Mouse (Mus musculus) myocyte (in vitro differentiated cells): ENCODE measurements at regions not wholly inside any gene's neighbourhood (a gene's known extent, or its start where the extent isn't known, plus 50 kb on each side); places are given as distances from the start of the nearest gene placed in this dataset.

Source experiments
- H3K27me3 ChIP-seq: one replicate; pipeline ENCODE4 v1.6.1; 2011; ENCODE audit not compliant: control insufficient read depth, insufficient read depth, insufficient read length
- H3K36me3 ChIP-seq: one replicate; pipeline ENCODE4 v1.6.1; 2011; ENCODE audit not compliant: control insufficient read depth, insufficient read depth
- H3K4me2 ChIP-seq: one replicate; pipeline ENCODE4 v1.6.1; 2011; ENCODE audit warnings: low read depth, control low read depth
- H3K4me3 ChIP-seq: one replicate; pipeline ENCODE4 v1.5.1; 2011; ENCODE audit warnings: mild to moderate bottlenecking, control low read depth, moderate library complexity
- H3K79me2 ChIP-seq: one replicate; pipeline ENCODE4 v1.6.1; 2011; ENCODE audit not compliant: control insufficient read depth, insufficient read depth
- H3ac ChIP-seq: one replicate; pipeline ENCODE4 v1.6.1; 2011; ENCODE audit not compliant: control insufficient read depth, insufficient read length
- CEBPB ChIP-seq: IDR thresholded peaks from 2 replicates; pipeline ENCODE4 v1.6.1; 2011; ENCODE audit warnings: mild to moderate bottlenecking, moderate library complexity; ENCODE audit not compliant: poor library complexity, insufficient read depth, severe bottlenecking
- E2F4 ChIP-seq: IDR thresholded peaks from one replicate; pipeline ENCODE4 v1.6.1; 2011; ENCODE audit warnings: mild to moderate bottlenecking, control low read depth, moderate library complexity; ENCODE audit not compliant: insufficient read depth
- MAX ChIP-seq: IDR thresholded peaks from one replicate; pipeline ENCODE4 v1.6.1; 2011; ENCODE audit warnings: low read depth, mild to moderate bottlenecking, control low read depth
- MYOD1 ChIP-seq, 3 experiments: IDR thresholded peaks; one replicate each; pipeline ENCODE4 v1.6.1; 2011; ENCODE audit warnings: control low read depth in 2 of 3, low read depth in 2 of 3, mild to moderate bottlenecking in 2 of 3, moderate library complexity in 1 of 3; ENCODE audit not compliant: insufficient read length in 2 of 3, control insufficient read depth in 1 of 3
- MYOG ChIP-seq, 3 experiments: IDR thresholded peaks; one replicate each; pipeline ENCODE4 v1.6.1; 2011; ENCODE audit warnings: control low read depth in 2 of 3, low read depth in 2 of 3, mild to moderate bottlenecking in 2 of 3; ENCODE audit not compliant: insufficient read length in 2 of 3, control insufficient read depth in 1 of 3, insufficient read depth in 1 of 3
- POLR2A ChIP-seq: IDR thresholded peaks from one replicate; pipeline ENCODE4 v1.6.1; 2011; ENCODE audit warnings: low read depth, mild to moderate bottlenecking, control low read depth, moderate library complexity; ENCODE audit not compliant: insufficient read length
- POLR2AphosphoS2 ChIP-seq: IDR thresholded peaks from one replicate; pipeline ENCODE4 v1.6.1; 2011; ENCODE audit warnings: low read depth, control low read depth; ENCODE audit not compliant: insufficient read length
- REST ChIP-seq: IDR thresholded peaks from one replicate; pipeline ENCODE4 v1.6.1; 2011; ENCODE audit warnings: mild to moderate bottlenecking, control low read depth, moderate library complexity; ENCODE audit not compliant: insufficient read depth, insufficient read length
- SRF ChIP-seq: IDR thresholded peaks from one replicate; pipeline ENCODE4 v1.6.1; 2011; ENCODE audit warnings: low read depth; ENCODE audit not compliant: control insufficient read depth, insufficient read length
- TCF12 ChIP-seq: IDR thresholded peaks from one replicate; pipeline ENCODE4 v1.6.1; 2011; ENCODE audit warnings: mild to moderate bottlenecking, control low read depth; ENCODE audit not compliant: poor library complexity, insufficient read depth, severe bottlenecking
- TCF3 ChIP-seq: IDR thresholded peaks from one replicate; pipeline ENCODE4 v1.6.1; 2011; ENCODE audit warnings: low read depth, control low read depth; ENCODE audit not compliant: insufficient read length
- USF1 ChIP-seq: IDR thresholded peaks from one replicate; pipeline ENCODE4 v1.6.1; 2011; ENCODE audit warnings: low read depth, mild to moderate bottlenecking, control low read depth, moderate library complexity

- no peak overlapping the region for H3K4me2 ChIP-seq
- no peak overlapping the region for H3K4me3 ChIP-seq
- TF ChIP-seq SRF (no peak), TCF3 (no peak), REST (no peak), MAX (no peak)
- no peaks in the 10 kb centered on the region for H3K27me3 ChIP-seq
- no peak overlapping the region for H3ac ChIP-seq
- no peaks in the 10 kb centered on the region for H3K79me2 ChIP-seq
- no peaks in the 10 kb centered on the region for H3K36me3 ChIP-seq
These were observed 358.6 kb upstream of the Hand2 start for GRCm38 (mm10) chr8:56962186-56962585.

DNA sequence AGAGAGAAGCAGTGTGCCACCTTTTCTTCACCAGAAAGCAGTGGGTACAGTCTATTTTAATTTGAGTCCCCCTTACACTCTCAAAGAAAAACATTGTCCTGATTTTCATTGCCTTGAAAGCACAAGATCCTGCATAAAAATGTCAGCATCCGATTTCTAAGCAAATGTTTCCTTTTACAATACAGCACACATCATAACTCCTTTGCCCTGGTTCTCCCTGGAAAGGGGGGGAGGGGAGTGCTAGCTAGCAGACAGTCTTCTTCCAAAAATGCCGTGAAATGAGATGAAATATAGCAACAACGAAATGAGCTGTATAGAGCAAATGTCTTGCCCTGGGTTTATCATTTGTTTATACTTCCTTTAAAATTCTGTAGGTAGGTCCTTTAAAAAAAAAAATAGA lies 350.5 kb upstream of the Hand2 start:
- no peaks in the 10 kb centered on the region for H3K79me2 ChIP-seq
- no peak overlapping the region for H3K4me2 ChIP-seq
- no peaks in the 10 kb centered on the region for H3K36me3 ChIP-seq
- H3ac ChIP-seq, result no peak overlapping the region
- no peaks in the 10 kb centered on the region for H3K27me3 ChIP-seq
- no peak for TF ChIP-seq TCF3
- no peak for TF ChIP-seq USF1
- TF ChIP-seq POLR2A, result no peak
- TF ChIP-seq POLR2AphosphoS2, result no peak
- TF ChIP-seq CEBPB, result no peak
- TF ChIP-seq MAX, result no peak
- TF ChIP-seq E2F4, result no peak
- TF ChIP-seq REST, result no peak
- no peak for TF ChIP-seq MYOD1 (IDR thresholded peaks at IDR 0.05; ENCODE audit: control insufficient read depth in 1 of 3, insufficient read length in 2 of 3, low read depth in 2 of 3)
- TF ChIP-seq SRF, result no peak
- no peak for TF ChIP-seq TCF12
- TF ChIP-seq MYOG (IDR thresholded peaks at IDR 0.05; ENCODE audit: control insufficient read depth in 1 of 3, insufficient read depth in 1 of 3, insufficient read length in 2 of 3, low read depth in 2 of 3), result no peak
- no peak overlapping the region for H3K4me3 ChIP-seq

DNA sequence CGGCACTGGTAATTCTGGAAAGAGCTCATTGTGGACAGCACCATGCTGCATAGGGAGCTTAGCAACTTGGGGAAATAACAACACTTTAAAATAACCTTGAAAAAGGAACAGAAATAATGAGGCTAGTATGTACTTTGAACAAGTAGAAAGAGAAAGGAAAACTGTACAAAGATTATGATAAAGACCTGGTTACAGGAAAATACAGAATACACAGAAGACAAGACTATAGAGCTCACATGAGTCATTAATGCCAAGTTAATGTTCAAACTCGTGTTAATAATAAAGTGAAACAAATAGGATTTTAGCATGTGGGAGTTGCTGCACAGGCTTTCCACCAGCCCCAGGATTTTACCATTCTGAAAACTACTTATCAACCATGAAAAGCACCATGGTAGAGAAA lies 341.8 kb upstream of the Hand2 start:
- Histone ChIP-seq H3K4me3 (no peak overlapping the region), H3K79me2 (no peaks in the 10 kb centered on the region), H3ac (no peak overlapping the region), H3K27me3 (no peaks in the 10 kb centered on the region), H3K4me2 (no peak overlapping the region), H3K36me3 (no peaks in the 10 kb centered on the region)
- TF ChIP-seq USF1 (no peak), CEBPB (no peak), TCF3 (no peak), MYOD1 (IDR thresholded peaks at IDR 0.05; ENCODE audit: control insufficient read depth in 1 of 3, insufficient read length in 2 of 3, low read depth in 2 of 3) (no peak), MYOG (IDR thresholded peaks at IDR 0.05; ENCODE audit: control insufficient read depth in 1 of 3, insufficient read depth in 1 of 3, insufficient read length in 2 of 3, low read depth in 2 of 3) (no peak), MAX (no peak), SRF (no peak), POLR2AphosphoS2 (no peak), TCF12 (no peak), REST (no peak), E2F4 (no peak), POLR2A (no peak)

DNA sequence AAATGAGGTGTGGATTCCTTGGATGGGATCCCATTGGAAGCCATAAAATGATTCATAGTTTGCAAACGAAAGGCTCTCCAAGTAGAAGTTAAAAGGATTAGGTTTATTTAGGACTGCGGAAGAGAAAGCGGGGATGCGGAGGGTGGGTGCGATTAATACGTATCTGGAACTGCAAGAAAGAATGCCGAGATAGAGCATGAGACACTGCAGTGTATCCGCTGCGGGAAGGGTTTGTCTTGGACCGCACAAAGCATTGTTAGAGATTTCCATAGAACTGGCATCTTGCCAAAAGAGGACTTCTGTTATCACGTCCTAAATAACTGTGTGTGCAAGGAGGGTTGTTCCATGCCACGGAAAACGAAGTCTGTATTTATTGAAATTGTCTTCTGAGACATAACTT lies 341.4 kb upstream of the Hand2 start:
- Histone ChIP-seq H3K79me2 (no peaks in the 10 kb centered on the region), H3ac (no peak overlapping the region), H3K36me3 (no peaks in the 10 kb centered on the region), H3K4me2 (no peak overlapping the region), H3K27me3 (no peaks in the 10 kb centered on the region), H3K4me3 (no peak overlapping the region)
- TF ChIP-seq TCF3, result no peak
- no peak for TF ChIP-seq MAX
- no peak for TF ChIP-seq MYOD1 (IDR thresholded peaks at IDR 0.05; ENCODE audit: control insufficient read depth in 1 of 3, insufficient read length in 2 of 3, low read depth in 2 of 3)
- TF ChIP-seq TCF12, result no peak
- TF ChIP-seq E2F4, result no peak
- no peak for TF ChIP-seq SRF
- no peak for TF ChIP-seq MYOG (IDR thresholded peaks at IDR 0.05; ENCODE audit: control insufficient read depth in 1 of 3, insufficient read depth in 1 of 3, insufficient read length in 2 of 3, low read depth in 2 of 3)
- TF ChIP-seq POLR2AphosphoS2, result no peak
- no peak for TF ChIP-seq CEBPB
- no peak for TF ChIP-seq REST
- TF ChIP-seq POLR2A, result no peak
- no peak for TF ChIP-seq USF1

- no peak overlapping the region for H3ac ChIP-seq
- no peak for TF ChIP-seq USF1
- TF ChIP-seq TCF3, result no peak
- TF ChIP-seq MYOG (IDR thresholded peaks at IDR 0.05; ENCODE audit: control insufficient read depth in 1 of 3, insufficient read depth in 1 of 3, insufficient read length in 2 of 3, low read depth in 2 of 3), result no peak
- no peak for TF ChIP-seq REST
- TF ChIP-seq SRF, result no peak
- no peak for TF ChIP-seq TCF12
- no peak for TF ChIP-seq MYOD1 (IDR thresholded peaks at IDR 0.05; ENCODE audit: control insufficient read depth in 1 of 3, insufficient read length in 2 of 3, low read depth in 2 of 3)
- no peak for TF ChIP-seq POLR2AphosphoS2
- TF ChIP-seq CEBPB, result no peak
- TF ChIP-seq MAX, result no peak
- no peak for TF ChIP-seq E2F4
- TF ChIP-seq POLR2A, result no peak
- no peak overlapping the region for H3K4me3 ChIP-seq
- no peaks in the 10 kb centered on the region for H3K79me2 ChIP-seq
- no peaks in the 10 kb centered on the region for H3K27me3 ChIP-seq
- no peak overlapping the region for H3K4me2 ChIP-seq
- no peaks in the 10 kb centered on the region for H3K36me3 ChIP-seq
These were observed 310.3 kb upstream of the Hand2 start for GRCm38 (mm10) chr8:57010318-57011024.
